Mouse (Mus musculus) ES-E14 (cell line): ENCODE results near the gene Tfeb. TPM values are rescaled to one million over a fixed set of nuclear protein-coding genes. Genes with fewer than 3 reads are reported as not detected.

Source experiments
- DNase-seq: peaks from one replicate; pipeline ENCODE4 v3.0.0-alpha.2; 2013; ENCODE audit warnings: low read depth, low spot score
- H3K27ac ChIP-seq: 2 replicates; pipeline ENCODE4 v1.5.1; 2012; ENCODE audit warnings: low read depth, mild to moderate bottlenecking, low read length, moderate library complexity, mixed read lengths; ENCODE audit not compliant: poor library complexity, insufficient read depth, severe bottlenecking
- H3K36me3 ChIP-seq: 2 replicates; pipeline ENCODE4 v1.6.1; 2012; ENCODE audit warnings: mild to moderate bottlenecking, low read length, moderate library complexity, mixed read lengths; ENCODE audit not compliant: control insufficient read depth, poor library complexity, insufficient read depth, severe bottlenecking
- H3K4me1 ChIP-seq, 2 experiments: fragments of 150-350 bp in 1 of 2; sonication (generic) in 1 of 2; 2 replicates each; pipeline ENCODE4 v1.6.1; 2012; ENCODE audit warnings: low read length in 2 of 2, mild to moderate bottlenecking in 1 of 2, mixed read lengths in 1 of 2; ENCODE audit not compliant: control insufficient read depth in 2 of 2, insufficient read depth in 2 of 2, poor library complexity in 1 of 2
- H3K4me3 ChIP-seq, 2 experiments: fragments of 150-350 bp in 1 of 2; sonication (generic) in 1 of 2; 2 replicates each; pipeline ENCODE4 v1.5.1; 2012; ENCODE audit warnings: low read length in 2 of 2, low read depth in 1 of 2, mild to moderate bottlenecking in 1 of 2, mixed read lengths in 1 of 2; ENCODE audit not compliant: insufficient read depth in 1 of 2, poor library complexity in 1 of 2, severe bottlenecking in 1 of 2
- H3K9ac ChIP-seq: 2 replicates; pipeline ENCODE4 v1.6.1; 2012; ENCODE audit warnings: low read depth, mild to moderate bottlenecking, low read length, mixed read lengths; ENCODE audit not compliant: poor library complexity, insufficient read depth, severe bottlenecking
- H3K9me3 ChIP-seq: fragments of 150-350 bp; sonication (generic); 2 replicates; pipeline ENCODE4 v1.6.1; 2012; ENCODE audit warnings: low read depth, mild to moderate bottlenecking, low read length; ENCODE audit not compliant: control insufficient read depth, insufficient read depth
- CHD2 ChIP-seq: IDR thresholded peaks from 2 replicates; pipeline ENCODE4 v1.6.1; 2014; ENCODE audit warnings: mild to moderate bottlenecking, low read depth, low read length, inconsistent platforms
- HCFC1 ChIP-seq: IDR thresholded peaks from 2 replicates; pipeline ENCODE4 v1.6.1; 2012; ENCODE audit warnings: low read length, inconsistent platforms, borderline replicate concordance; ENCODE audit not compliant: insufficient read depth
- MAFK ChIP-seq: IDR thresholded peaks from 2 replicates; pipeline ENCODE4 v1.6.1; 2014; ENCODE audit warnings: mild to moderate bottlenecking, low read depth, low read length, inconsistent platforms; ENCODE audit not compliant: insufficient read depth
- ZC3H11A ChIP-seq: IDR thresholded peaks from 2 replicates; pipeline ENCODE4 v1.6.1; 2012; ENCODE audit warnings: low read depth, mild to moderate bottlenecking, inconsistent platforms, low read length, borderline replicate concordance
- ZNF384 ChIP-seq: IDR thresholded peaks from 2 replicates; pipeline ENCODE4 v1.6.1; 2012; ENCODE audit warnings: low read depth, low read length, inconsistent platforms
- in situ Hi-C, 2 experiments: fragments of 600-800 bp; cut with MboI; formaldehyde crosslinking; loops; one replicate each; pipeline ENCODE4 v1.15.1; 2025; ENCODE audit warnings: low sequenced_read_pairs in 2 of 2, inconsistent platforms in 1 of 2; ENCODE audit not compliant: unreplicated experiment in 2 of 2
- total RNA-seq: library from RNA; depleted of rRNA; stranded (reverse); fragments of 300-350 nt; gene quantifications from 2 replicates; pipeline ENCODE4 v1.2.3, GENCODE M21; 2012

Gene Tfeb
- total RNA-seq, 1 experiment, result 21.0 TPM

DNA sequence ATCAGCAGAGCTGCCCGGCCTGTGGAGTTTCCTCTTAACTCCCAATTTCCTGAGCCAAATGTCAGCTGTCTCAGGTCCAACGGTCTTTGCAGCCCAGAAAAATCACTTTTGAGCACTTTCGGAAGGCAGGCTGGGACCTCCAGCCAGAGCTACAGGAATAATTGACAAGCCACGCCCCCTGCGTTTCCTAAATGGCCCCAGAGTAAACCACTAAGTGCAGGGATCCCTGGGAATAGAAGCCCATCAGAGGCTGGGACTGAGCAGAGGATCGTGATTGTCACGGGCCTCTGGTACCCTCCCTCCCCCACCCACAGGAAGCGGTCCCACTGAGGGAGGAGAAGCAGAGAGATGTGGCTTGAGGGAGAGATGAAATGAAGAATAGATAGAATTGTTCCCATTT lies 66.0 kb downstream of the Tfeb start:
- H3K36me3 ChIP-seq, result no peaks in the 10 kb centered on the region
- in situ Hi-C loops, result no loop called here
- H3K9ac ChIP-seq, result no peak overlapping the region
- TF ChIP-seq MAFK, result no peak
- no peak for TF ChIP-seq ZNF384
- TF ChIP-seq ZC3H11A, result no peak
- TF ChIP-seq CHD2, result no peak
- no peak for TF ChIP-seq HCFC1
- H3K4me3 ChIP-seq, result no peak overlapping the region
- H3K9me3 ChIP-seq, result no peaks in the 10 kb centered on the region
- DNase-seq, result no peak
- peaks cover 2 to 23% of the 10 kb centered on the region in 2 experiments; a peak in 2 of 4 replicates for H3K4me1 ChIP-seq
- H3K27ac ChIP-seq, result no peak overlapping the region

DNA sequence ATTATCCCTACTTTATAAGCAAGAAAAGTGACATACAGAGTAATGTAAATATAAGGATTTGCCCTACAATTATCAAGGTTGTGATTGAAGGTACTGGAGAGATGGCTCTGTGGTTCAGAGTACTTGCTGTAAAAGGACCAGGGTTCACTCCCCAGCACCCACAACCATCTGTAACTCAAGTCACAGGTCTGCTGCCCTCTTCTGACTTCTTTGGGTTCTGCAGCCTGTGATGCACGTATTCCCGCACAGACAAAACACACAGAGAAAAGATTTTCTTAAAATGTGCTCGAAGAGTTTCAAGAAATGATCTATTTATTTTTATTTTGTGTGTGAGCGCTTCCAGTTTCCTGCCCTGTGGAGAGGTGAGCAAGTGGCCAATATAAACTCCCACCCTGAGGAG lies 66.8 kb downstream of the Tfeb start:
- DNase-seq, result peak; percentile 61
- in situ Hi-C loops, result no loop called here
- H3K4me3 ChIP-seq, result no peak overlapping the region
- peaks cover 2 to 23% of the 10 kb centered on the region in 2 experiments; a peak in 2 of 4 replicates for H3K4me1 ChIP-seq
- no peak overlapping the region for H3K9ac ChIP-seq
- no peaks in the 10 kb centered on the region for H3K9me3 ChIP-seq
- TF ChIP-seq ZC3H11A (peak; percentile 17; the same call in 1 of the 2 replicates), CHD2 (no peak)
- no peaks in the 10 kb centered on the region for H3K36me3 ChIP-seq
- no peak overlapping the region for H3K27ac ChIP-seq

DNA sequence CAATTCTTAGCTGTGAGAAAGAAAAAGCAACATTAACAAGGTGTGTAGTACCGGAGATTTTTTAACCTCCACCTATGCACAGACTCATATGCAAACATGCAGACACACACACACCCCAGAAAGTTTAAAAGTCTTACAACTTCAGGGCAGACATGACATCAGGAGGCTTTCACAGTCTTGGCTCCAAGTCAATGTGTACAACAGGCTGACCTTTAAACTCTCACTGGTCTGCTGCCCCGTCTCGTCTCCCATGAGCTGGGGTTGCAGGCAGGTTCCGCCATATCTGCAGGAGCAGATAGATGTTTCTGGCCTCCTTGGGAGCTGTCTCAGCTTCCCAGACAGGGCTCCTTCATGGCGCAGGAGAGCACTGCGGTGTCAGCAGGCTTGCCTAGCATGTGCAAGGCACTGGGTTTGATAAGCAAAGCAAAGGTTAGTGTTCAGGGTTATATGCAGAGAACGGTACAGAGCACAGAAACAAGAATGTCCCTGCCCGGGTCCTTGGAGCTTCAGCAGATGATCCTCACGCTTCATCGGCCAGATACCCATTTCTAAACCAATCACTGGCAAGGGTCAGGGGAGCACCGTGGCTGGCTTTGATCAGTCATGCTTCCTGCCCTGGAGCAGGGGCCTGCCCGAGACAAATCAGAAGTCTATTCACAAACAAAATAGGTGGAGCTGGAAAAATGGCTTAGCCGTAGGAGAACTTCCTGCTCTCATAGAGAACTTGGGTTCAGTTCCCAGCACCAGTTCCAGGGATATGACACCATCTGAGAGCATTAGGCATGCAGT lies 68.4 kb downstream of the Tfeb start:
- H3K9me3 ChIP-seq, result no peaks in the 10 kb centered on the region
- in situ Hi-C loops, result no loop called here
- H3K4me3 ChIP-seq, result peak overlapping the region; percentile 17 to 29; a peak in 2 of 4 replicates
- no peak overlapping the region for H3K27ac ChIP-seq
- H3K4me1 ChIP-seq, result peaks cover 2 to 27% of the 10 kb centered on the region in 2 experiments; a peak in 2 of 4 replicates
- H3K9ac ChIP-seq, result no peak overlapping the region
- no peaks in the 10 kb centered on the region for H3K36me3 ChIP-seq
- no peak for DNase-seq
- TF ChIP-seq CHD2, result no peak
- TF ChIP-seq HCFC1, result no peak
- no peak for TF ChIP-seq MAFK
- TF ChIP-seq ZNF384, result no peak
- no peak for TF ChIP-seq ZC3H11A

DNA sequence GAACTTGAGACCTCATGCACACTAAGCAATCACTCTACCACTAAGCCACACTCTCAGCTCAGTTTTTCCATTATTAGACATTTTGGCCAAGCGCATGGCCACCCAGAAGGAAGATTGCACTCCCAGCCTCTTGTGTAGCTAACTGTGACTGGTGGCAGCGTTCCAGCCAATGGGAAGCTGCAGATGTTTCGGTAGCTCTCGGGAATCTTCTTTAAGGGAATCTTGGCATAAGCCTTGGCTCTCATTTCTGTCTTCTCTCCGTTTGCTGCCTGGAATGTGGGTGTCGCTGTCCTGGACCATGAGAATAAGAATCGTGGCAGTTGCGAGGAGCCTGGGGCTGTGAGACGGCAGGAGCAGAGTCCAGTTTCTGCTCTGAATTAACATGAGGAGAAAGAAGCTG lies 69.4 kb downstream of the Tfeb start:
- Histone ChIP-seq H3K27ac (no peak overlapping the region), H3K4me3 (no peak overlapping the region), H3K4me1 (peaks cover 2 to 28% of the 10 kb centered on the region in 2 experiments; a peak in 2 of 4 replicates), H3K9me3 (no peaks in the 10 kb centered on the region), H3K9ac (no peak overlapping the region), H3K36me3 (no peaks in the 10 kb centered on the region)
- in situ Hi-C loops, result no loop called here
- TF ChIP-seq CHD2 (no peak), ZC3H11A (no peak), ZNF384 (no peak), MAFK (no peak), HCFC1 (no peak)
- no peak for DNase-seq
